Mouse (Mus musculus) intestine, postnatal 0 days (tissue): ENCODE measurements around the gene Mrpl21. TPM values are rescaled to one million over a fixed set of nuclear protein-coding genes. Genes with fewer than 3 reads are reported as not detected.

Source experiments
- ATAC-seq: fragments of 200-750 bp; cut with Nextera tagmentation; 2 replicates; pipeline ENCODE4 v1.8.0; 2017; ENCODE audit warnings: mild to moderate bottlenecking, moderate TSS enrichment, moderate library complexity
- H3K27ac ChIP-seq: fragments of 300-500 bp; sonication (generic); 2 replicates; pipeline ENCODE4 v1.5.1; 2014; ENCODE audit warnings: mild to moderate bottlenecking, low read depth, low read length, moderate library complexity
- H3K27me3 ChIP-seq: fragments of 300-500 bp; sonication (generic); replicated peaks from 2 replicates; pipeline ENCODE4 v1.6.1; 2014; ENCODE audit warnings: low read length, mixed read lengths; ENCODE audit not compliant: control insufficient read depth, insufficient read depth
- H3K36me3 ChIP-seq: fragments of 300-500 bp; sonication (generic); 2 replicates; pipeline ENCODE4 v1.6.1; 2014; ENCODE audit warnings: mild to moderate bottlenecking, moderate library complexity; ENCODE audit not compliant: control insufficient read depth, insufficient read depth
- H3K4me1 ChIP-seq: fragments of 300-500 bp; sonication (generic); replicated peaks from 2 replicates; pipeline ENCODE4 v1.6.1; 2014; ENCODE audit warnings: antibody characterized with exemption, low read length, mixed read lengths; ENCODE audit not compliant: control insufficient read depth, insufficient read depth
- H3K4me2 ChIP-seq: fragments of 300-500 bp; sonication (generic); replicated peaks from 2 replicates; pipeline ENCODE4 v1.6.1; 2014; ENCODE audit warnings: low read depth, mild to moderate bottlenecking, moderate library complexity
- H3K4me3 ChIP-seq: fragments of 300-500 bp; sonication (generic); 2 replicates; pipeline ENCODE4 v1.5.1; 2014; ENCODE audit warnings: low read depth, low read length
- H3K9ac ChIP-seq: fragments of 300-500 bp; sonication (generic); 2 replicates; pipeline ENCODE4 v1.6.1; 2014; ENCODE audit warnings: mild to moderate bottlenecking, low read depth, low read length
- H3K9me3 ChIP-seq: fragments of 300-500 bp; sonication (generic); 2 replicates; pipeline ENCODE4 v1.6.1; 2016; ENCODE audit warnings: mixed run types; ENCODE audit not compliant: control insufficient read depth
- CTCF ChIP-seq: sonication (generic); IDR thresholded peaks from 2 replicates; pipeline ENCODE4 v1.5.1; 2016; ENCODE audit warnings: low read depth, mild to moderate bottlenecking, control low read depth, antibody characterized with exemption, moderate library complexity
- whole genome bisulfite sequencing: fragments of 180-500 bp; shearing (Covaris S2); extraction: QIAGEN DNeasy Blood & Tissue Kit; methylation state at CpG from one replicate; pipeline ENCODE4 v1.1.7; 2014; 5-methylcytosine and 5-hydroxymethylcytosine counted together
- microRNA-seq: library from miRNA; unstranded; fragments of <30 nt; microRNA quantifications from one replicate; pipeline ENCODE4, GENCODE M21; 2016
- polyA plus RNA-seq: library from polyadenylated mRNA; unstranded; fragments of >200 nt; fragmentation: Nextera tagmentation; extraction: Ambion mirVana; gene quantifications from 2 replicates; pipeline ENCODE4 v1.2.1, GENCODE M21; 2015

Mrpl21 gene
- polyA plus RNA-seq, 1 experiment from 2014 or later: 75.1 TPM

GRCm38 (mm10) chr19:3336485-3337255 lies 54.0 kb downstream of the Mrpl21 start:
- H3K4me3 ChIP-seq: no peak overlapping the region
- no peak for TF ChIP-seq CTCF
- H3K4me2 ChIP-seq: no peak overlapping the region
- no peak overlapping the region for H3K9ac ChIP-seq
- ATAC-seq: no peak
- H3K27ac ChIP-seq: no peak overlapping the region
- no peaks in the 10 kb centered on the region for H3K27me3 ChIP-seq
- H3K4me1 ChIP-seq: peaks cover 5% of the 10 kb centered on the region; the same call in 1 of the 2 replicates
- no peaks in the 10 kb centered on the region for H3K9me3 ChIP-seq
- WGBS: 71% methylated on average over 8 of the region's 8 CpGs
- H3K36me3 ChIP-seq: no peaks in the 10 kb centered on the region

GRCm38 (mm10) chr19:3339187-3339586 lies 56.5 kb downstream of the Mrpl21 start:
- no peak overlapping the region for H3K9ac ChIP-seq
- no peaks in the 10 kb centered on the region for H3K9me3 ChIP-seq
- TF ChIP-seq CTCF: no peak
- H3K4me2 ChIP-seq: no peak overlapping the region
- H3K4me3 ChIP-seq: no peak overlapping the region
- H3K27me3 ChIP-seq: no peaks in the 10 kb centered on the region
- no peak overlapping the region for H3K27ac ChIP-seq
- H3K36me3 ChIP-seq: peaks cover 3% of the 10 kb centered on the region; the same call in 1 of the 2 replicates
- no peak for ATAC-seq
- WGBS: 76% methylated on average over 8 of the region's 8 CpGs
- H3K4me1 ChIP-seq: peaks cover 2% of the 10 kb centered on the region; the same call in 1 of the 2 replicates

- no peak overlapping the region for H3K4me2 ChIP-seq
- 53% methylated on average over 3 of the region's 3 CpGs for WGBS
- H3K36me3 ChIP-seq: peaks cover 3% of the 10 kb centered on the region; the same call in 1 of the 2 replicates
- H3K27me3 ChIP-seq: no peaks in the 10 kb centered on the region
- no peak overlapping the region for H3K4me3 ChIP-seq
- peaks cover 3% of the 10 kb centered on the region; the same call in 1 of the 2 replicates for H3K4me1 ChIP-seq
- H3K9ac ChIP-seq: no peak overlapping the region
- TF ChIP-seq CTCF: no peak
- no peak for ATAC-seq
- no peaks in the 10 kb centered on the region for H3K9me3 ChIP-seq
- H3K27ac ChIP-seq: no peak overlapping the region
Measured at GRCm38 (mm10) chr19:3341021-3341420, 58.3 kb downstream of the Mrpl21 start.

Small RNAs within 50 kb of the gene (microRNA-seq; reads per million reads assigned to microRNA genes)
- not detected for gene Mir6984

Other genes starting within 250 kb of the Mrpl21 start
- gene Ighmbp2, start 116 bp downstream of the Mrpl21 start, polyA plus RNA-seq: 3.2 and 3.7 TPM in 2 replicates
- gene Cpt1a, start 39.4 kb downstream of the Mrpl21 start, polyA plus RNA-seq: 104 and 105 TPM in 2 replicates
- gene Tesmin, start 106.0 kb downstream of the Mrpl21 start, polyA plus RNA-seq: 1.1 and 1.3 TPM in 2 replicates
- 38.7 and 42.3 TPM in 2 replicates for gene Gal, start 131.6 kb downstream of the Mrpl21 start, polyA plus RNA-seq